Mouse (Mus musculus) left cerebral cortex, postnatal 36 days (tissue): Measurements from ENCODE around the gene Ushbp1. TPM values are rescaled to one million over a fixed set of nuclear protein-coding genes. Genes with fewer than 3 reads are reported as not detected.
A peak's percentile ranks its signal among the peaks of the same experiment; 100 is the strongest.

Experiments used
- DNase-seq, 2 experiments: peaks; one replicate each; pipeline ENCODE4 v3.0.0; 2021 to 2022; ENCODE audit warnings: low spot score in 2 of 2, mixed read lengths in 1 of 2
- intact Hi-C: fragments of 180-260 bp; cut with DNase I; formaldehyde crosslinking; loops from one replicate; pipeline ENCODE4 v1.15.1; 2025
- total RNA-seq, 2 experiments: library from RNA; stranded (reverse); gene quantifications; 2 replicates each; pipeline ENCODE4 v1.2.3; 2021

The Ushbp1 gene
- total RNA-seq, 2 experiments from 2014 or later: 3.4 to 4.9 TPM

- intact Hi-C loops: loop anchor here (5.0 kb wide), 1 partner anchor 824 kb away; no protein-coding TSS in a partner anchor
- DNase-seq: peak; percentile 92
Measured at GRCm38 (mm10) chr8:71396639-71397305, 1.2 kb upstream of the Ushbp1 start, which contains the start of gene Babam1. Babam1 (plus strand) TSS chr8:71396861.

- no peak for DNase-seq
- intact Hi-C loops: loop anchor here (5.0 kb wide), 1 partner anchor 823 kb away; no protein-coding TSS in a partner anchor
Measured at GRCm38 (mm10) chr8:71395071-71395470, 531 bp downstream of the Ushbp1 start.

- intact Hi-C loops: no loop called here
- DNase-seq: no peak
Measured at GRCm38 (mm10) chr8:71394481-71394880, 1.1 kb downstream of the Ushbp1 start.

GRCm38 (mm10) chr8:71392871-71393270 is 2.7 kb downstream of the Ushbp1 start:
- intact Hi-C loops: no loop called here
- peak in 1 of 2 experiments; percentile 5 for DNase-seq

GRCm38 (mm10) chr8:71392391-71392790 is 3.2 kb downstream of the Ushbp1 start:
- intact Hi-C loops: no loop called here
- peak in 1 of 2 experiments; percentile 2 for DNase-seq

- no peak for DNase-seq
- intact Hi-C loops: no loop called here
Measured at GRCm38 (mm10) chr8:71391696-71392095, 3.9 kb downstream of the Ushbp1 start.

GRCm38 (mm10) chr8:71388267-71388666 is 7.3 kb downstream of the Ushbp1 start:
- DNase-seq: no peak
- intact Hi-C loops: no loop called here

- DNase-seq: no peak
- intact Hi-C loops: no loop called here
Measured at GRCm38 (mm10) chr8:71385212-71385835, 10.3 kb downstream of the Ushbp1 start.

GRCm38 (mm10) chr8:71383860-71384259 is 11.7 kb downstream of the Ushbp1 start:
- intact Hi-C loops: no loop called here
- DNase-seq: no peak

GRCm38 (mm10) chr8:71383396-71383795 is 12.2 kb downstream of the Ushbp1 start:
- DNase-seq: no peak
- intact Hi-C loops: no loop called here

- intact Hi-C loops: no loop called here
- DNase-seq: peak in 1 of 2 experiments; percentile 82
Measured at GRCm38 (mm10) chr8:71381971-71382961, 13.3 kb downstream of the Ushbp1 start.

GRCm38 (mm10) chr8:71381421-71381970 is 14.1 kb downstream of the Ushbp1 start, which contains the start of gene Nr2f6:
Nr2f6 (minus strand) TSS chr8:71381960.
- DNase-seq: peak; percentile 54 to 68
- intact Hi-C loops: no loop called here

GRCm38 (mm10) chr8:71380178-71381171 is 15.1 kb downstream of the Ushbp1 start:
- intact Hi-C loops: no loop called here
- no peak for DNase-seq

GRCm38 (mm10) chr8:71379512-71380075 is 16.0 kb downstream of the Ushbp1 start:
- no peak for DNase-seq
- intact Hi-C loops: no loop called here

GRCm38 (mm10) chr8:71379008-71379407 is 16.6 kb downstream of the Ushbp1 start:
- no peak for DNase-seq
- intact Hi-C loops: no loop called here

- intact Hi-C loops: no loop called here
- no peak for DNase-seq
Measured at GRCm38 (mm10) chr8:71376423-71377030, 19.1 kb downstream of the Ushbp1 start.

- intact Hi-C loops: no loop called here
- DNase-seq: peak; percentile 70 to 75
Measured at GRCm38 (mm10) chr8:71375581-71376422, 19.8 kb downstream of the Ushbp1 start.
